Mouse (Mus musculus) spleen, adult 2 months (tissue): Measurements from ENCODE around the gene Gucy2f.

Experiments used
- CTCF ChIP-seq: fragments of 200-500 bp; IDR thresholded peaks from 2 replicates; pipeline ENCODE4 v1.5.1; 2011; ENCODE audit warnings: mild to moderate bottlenecking, inconsistent platforms; ENCODE audit not compliant: insufficient read depth, insufficient read length, insufficient replicate concordance; ENCODE audit errors: extremely low read depth
- POLR2A ChIP-seq: fragments of 200-500 bp; IDR thresholded peaks from 2 replicates; pipeline ENCODE4 v1.6.1; 2011; ENCODE audit warnings: low read depth, low read length, inconsistent platforms

GRCm38 (mm10) chrX:142226542-142226941, 29.8 kb upstream of the Gucy2f start, which contains the start of gene Nxt2:
- TF ChIP-seq POLR2A (no peak), CTCF (no peak)
